Mouse (Mus musculus) heart, postnatal 0 days (tissue): ENCODE measurements around the gene Smim17.

Experiments
- CTCF ChIP-seq: IDR thresholded peaks from 2 replicates; pipeline ENCODE4 v1.5.1; 2016; ENCODE audit warnings: antibody characterized with exemption, control low read depth, low read depth
- EP300 ChIP-seq: IDR thresholded peaks from 2 replicates; pipeline ENCODE4 v1.6.1; 2016; ENCODE audit warnings: antibody characterized with exemption, low read depth

GRCm38 (mm10) chr7:6360477-6361060 is 37.9 kb upstream of the Smim17 start:
- TF ChIP-seq CTCF (no peak), EP300 (no peak)
